Mouse (Mus musculus) G1E (cell line): ENCODE measurements around the gene 1700011L22Rik.

Source experiments
- CTCF ChIP-seq: IDR thresholded peaks from 2 replicates; pipeline ENCODE4 v1.5.1; 2012; ENCODE audit warnings: low read depth, low read length, inconsistent platforms, mixed read lengths
- GATA1 ChIP-seq: IDR thresholded peaks from 2 replicates; pipeline ENCODE4 v1.6.1; 2012; ENCODE audit warnings: borderline replicate concordance, low read length, inconsistent platforms, mixed read lengths
- POLR2AphosphoS5 ChIP-seq: IDR thresholded peaks from 2 replicates; pipeline ENCODE4 v1.6.1; 2012; ENCODE audit warnings: low read depth, low read length, inconsistent platforms; ENCODE audit not compliant: insufficient replicate concordance
- TAL1 ChIP-seq: conservative IDR thresholded peaks from 2 replicates; pipeline ENCODE4 v1.6.1; 2012; ENCODE audit warnings: low read depth, low read length, inconsistent platforms, mixed read lengths

DNA sequence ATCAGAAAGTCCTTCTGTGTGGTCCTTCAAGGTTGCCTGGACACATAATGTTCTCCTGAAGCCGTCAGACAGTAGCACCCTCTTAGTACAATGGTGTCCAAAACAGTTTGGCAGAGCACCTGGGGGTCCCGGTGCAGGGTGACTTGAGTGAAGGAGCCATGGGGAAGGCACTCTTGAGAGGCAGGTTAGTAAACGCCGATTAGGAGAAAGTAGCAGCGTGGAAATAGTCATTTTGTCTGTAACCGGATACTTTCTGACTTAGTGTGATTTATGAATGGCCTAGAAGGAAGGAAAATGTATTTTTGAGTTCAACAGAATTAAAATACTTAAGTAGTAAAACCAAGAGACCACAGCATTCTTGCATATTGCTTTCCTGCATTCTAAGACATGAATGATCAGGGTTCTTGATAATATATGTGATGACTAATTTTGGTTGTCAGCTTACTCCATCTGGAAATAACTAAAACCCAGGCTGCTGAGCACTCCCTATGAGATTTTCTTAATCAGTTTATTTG lies 33.1 kb upstream of the 1700011L22Rik start:
- no peak for TF ChIP-seq CTCF
- TF ChIP-seq GATA1, result no peak
- no peak for TF ChIP-seq POLR2AphosphoS5
- no peak for TF ChIP-seq TAL1
